Mouse (Mus musculus) thymus, adult 2 months (tissue): ENCODE measurements around the gene Acadvl. TPM values are rescaled to one million over a fixed set of nuclear protein-coding genes. Genes with fewer than 3 reads are reported as not detected.

ENCODE experiments used
- DNase-seq: peaks from one replicate; pipeline ENCODE4 v3.0.0; 2021
- H3K27ac ChIP-seq: fragments of 200-500 bp; 2 replicates; pipeline ENCODE4 v1.5.1; 2012; ENCODE audit warnings: low read length, control low read depth; ENCODE audit not compliant: control insufficient read depth, insufficient read depth
- H3K27me3 ChIP-seq: fragments of 200-500 bp; 2 replicates; pipeline ENCODE4 v1.6.1; 2012; ENCODE audit warnings: mild to moderate bottlenecking, low read length, moderate library complexity, mixed read lengths; ENCODE audit not compliant: control insufficient read depth, insufficient read depth
- H3K36me3 ChIP-seq: fragments of 200-500 bp; 2 replicates; pipeline ENCODE4 v1.6.1; 2012; ENCODE audit warnings: mild to moderate bottlenecking, low read length, moderate library complexity; ENCODE audit not compliant: control insufficient read depth, insufficient read depth
- H3K4me1 ChIP-seq: fragments of 200-500 bp; replicated peaks from 2 replicates; pipeline ENCODE4 v1.6.1; 2012; ENCODE audit warnings: low read length; ENCODE audit not compliant: control insufficient read depth, insufficient read depth
- H3K4me3 ChIP-seq: fragments of 200-500 bp; 2 replicates; pipeline ENCODE4 v1.5.1; 2012; ENCODE audit warnings: mild to moderate bottlenecking, low read length, control low read depth, moderate library complexity; ENCODE audit not compliant: control insufficient read depth, insufficient read depth
- CTCF ChIP-seq: fragments of 200-500 bp; IDR thresholded peaks from 2 replicates; pipeline ENCODE4 v1.5.1; 2012; ENCODE audit warnings: mild to moderate bottlenecking, control low read depth, low read length, moderate library complexity, borderline replicate concordance; ENCODE audit not compliant: control insufficient read depth, poor library complexity, insufficient read depth; ENCODE audit errors: extremely low read depth
- POLR2A ChIP-seq: fragments of 200-500 bp; IDR thresholded peaks from 2 replicates; pipeline ENCODE4 v1.6.1; 2012; ENCODE audit warnings: mild to moderate bottlenecking, low read length, control low read depth, moderate library complexity; ENCODE audit not compliant: control insufficient read depth, poor library complexity, insufficient read depth; ENCODE audit errors: extremely low read depth
- WGBS: fragments of 180-500 bp; shearing (Covaris S2); methylation state at CpG from one replicate; pipeline ENCODE4 v1.1.7; 2018; 5-methylcytosine and 5-hydroxymethylcytosine counted together
- polyA plus RNA-seq: library from polyadenylated mRNA; depleted of rRNA; stranded (reverse); fragments of >200 nt; gene quantifications from 2 replicates; pipeline ENCODE4 v1.2.3, GENCODE M21; 2012

Gene Acadvl
- polyA plus RNA-seq, 1 experiment, result 110 TPM

DNA sequence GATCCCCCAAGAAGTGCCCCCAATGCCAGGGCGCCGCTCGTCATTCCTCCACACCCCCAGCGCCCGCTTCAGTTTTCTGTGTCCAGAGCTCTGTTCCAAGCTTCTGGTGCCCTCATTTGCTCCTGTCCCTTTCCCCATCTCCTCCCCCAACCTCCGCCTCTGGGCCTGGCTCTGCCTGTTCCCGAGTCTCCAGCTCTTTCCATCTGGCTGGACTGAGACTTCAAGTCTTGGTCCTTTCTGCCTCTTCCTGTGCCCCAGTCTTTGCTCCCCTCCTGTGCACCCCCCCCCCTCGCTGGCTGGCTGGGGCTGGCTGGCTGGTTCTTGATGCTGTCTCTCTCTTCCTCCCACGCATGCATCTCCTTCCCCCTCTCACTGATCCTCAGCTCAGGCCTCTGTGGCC lies 12.2 kb upstream of the Acadvl start:
- DNase-seq, result no peak
- WGBS, result 91% methylated on average over 9 of the region's 9 CpGs
- Histone ChIP-seq H3K27me3 (no peaks in the 10 kb centered on the region), H3K4me3 (no peak overlapping the region), H3K27ac (no peak overlapping the region), H3K36me3 (peaks cover 19% of the 10 kb centered on the region), H3K4me1 (peaks cover 42% of the 10 kb centered on the region)
- TF ChIP-seq CTCF, result no peak
- no peak for TF ChIP-seq POLR2A

DNA sequence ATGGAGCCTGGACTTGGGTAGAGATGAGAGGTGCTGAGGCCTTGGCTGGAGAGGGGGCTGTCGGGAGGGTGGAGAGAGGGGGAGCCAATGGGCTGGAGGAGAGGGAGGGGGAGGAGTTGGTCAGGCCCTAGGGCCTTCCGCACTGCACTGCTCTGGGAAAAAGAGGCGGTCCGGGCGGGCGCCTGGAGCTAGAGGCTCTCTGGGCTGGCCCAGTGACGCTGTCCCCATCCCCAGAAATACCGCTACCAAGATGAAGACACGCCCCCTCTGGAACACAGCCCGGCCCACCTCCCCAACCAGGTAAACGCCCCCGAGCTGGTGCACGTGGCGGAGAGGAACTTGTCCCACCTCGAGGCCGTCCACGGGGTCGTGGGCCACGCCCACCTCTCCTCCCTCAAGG lies 11.5 kb upstream of the Acadvl start:
- no peaks in the 10 kb centered on the region for H3K27me3 ChIP-seq
- H3K4me3 ChIP-seq, result no peak overlapping the region
- WGBS, result 86% methylated on average over 19 of the region's 19 CpGs
- DNase-seq, result no peak
- H3K36me3 ChIP-seq, result peaks cover 12% of the 10 kb centered on the region
- peaks cover 44% of the 10 kb centered on the region for H3K4me1 ChIP-seq
- TF ChIP-seq CTCF (no peak), POLR2A (no peak)
- no peak overlapping the region for H3K27ac ChIP-seq

DNA sequence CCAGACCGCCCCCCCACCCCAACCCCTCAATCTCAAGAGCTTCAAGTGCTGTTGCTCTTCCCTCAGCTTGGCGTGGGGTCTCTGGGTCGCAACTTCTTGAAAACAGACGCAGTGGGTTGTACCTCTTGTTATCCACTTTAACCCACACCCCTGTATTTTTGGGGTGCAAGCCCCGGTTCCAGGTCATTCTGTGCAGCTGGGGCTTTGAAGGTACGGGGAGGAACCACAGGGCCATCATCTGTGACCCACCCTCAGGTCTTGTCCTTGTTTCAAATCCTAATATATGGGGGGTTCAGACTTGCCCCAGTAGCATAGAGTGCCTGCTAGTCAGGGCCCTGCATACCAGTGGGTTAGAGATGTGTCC lies 8.9 kb upstream of the Acadvl start:
- Histone ChIP-seq H3K4me3 (no peak overlapping the region), H3K4me1 (peaks cover 55% of the 10 kb centered on the region), H3K27ac (no peak overlapping the region), H3K27me3 (no peaks in the 10 kb centered on the region), H3K36me3 (no peaks in the 10 kb centered on the region)
- WGBS, result 70% methylated on average over 6 of the region's 6 CpGs
- no peak for DNase-seq
- TF ChIP-seq CTCF, result no peak

DNA sequence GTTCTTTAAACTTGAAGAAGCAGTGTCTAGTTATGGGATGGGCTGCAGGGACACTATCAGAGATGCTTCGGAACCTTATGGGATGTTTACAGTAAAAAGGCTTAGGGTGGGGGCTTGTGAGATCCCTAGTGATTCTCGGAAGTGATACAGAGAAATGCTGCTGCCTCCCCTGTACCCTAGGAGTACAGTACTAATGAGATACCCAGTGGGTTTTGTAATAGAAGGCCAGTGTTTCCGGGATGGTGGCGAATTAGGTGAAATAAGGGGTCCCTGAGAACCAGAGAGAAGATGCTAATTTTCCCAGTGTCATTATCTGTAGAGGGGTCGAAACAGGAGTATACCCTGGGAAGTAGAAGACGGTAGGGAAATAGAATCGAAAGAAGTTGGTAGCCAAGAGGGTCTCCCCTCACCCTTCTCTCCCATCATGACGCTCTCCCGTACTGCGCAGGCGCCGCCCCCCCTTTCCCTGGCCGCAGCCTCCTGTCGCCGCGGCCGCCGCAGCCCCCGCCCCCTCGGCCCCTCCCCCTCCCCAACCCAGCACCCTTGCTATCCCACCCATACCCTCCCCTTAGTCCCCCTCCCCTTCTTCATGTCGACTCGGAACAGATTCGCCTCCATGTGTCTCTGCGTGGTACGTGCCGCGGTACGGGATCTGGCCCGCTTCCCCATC lies 8.4 kb upstream of the Acadvl start:
- no peaks in the 10 kb centered on the region for H3K36me3 ChIP-seq
- TF ChIP-seq CTCF, result no peak
- no peak for TF ChIP-seq POLR2A
- no peak for DNase-seq
- no peak overlapping the region for H3K27ac ChIP-seq
- no peak overlapping the region for H3K4me3 ChIP-seq
- WGBS, result 73% methylated on average over 29 of the region's 29 CpGs
- no peaks in the 10 kb centered on the region for H3K27me3 ChIP-seq
- H3K4me1 ChIP-seq, result peaks cover 53% of the 10 kb centered on the region

DNA sequence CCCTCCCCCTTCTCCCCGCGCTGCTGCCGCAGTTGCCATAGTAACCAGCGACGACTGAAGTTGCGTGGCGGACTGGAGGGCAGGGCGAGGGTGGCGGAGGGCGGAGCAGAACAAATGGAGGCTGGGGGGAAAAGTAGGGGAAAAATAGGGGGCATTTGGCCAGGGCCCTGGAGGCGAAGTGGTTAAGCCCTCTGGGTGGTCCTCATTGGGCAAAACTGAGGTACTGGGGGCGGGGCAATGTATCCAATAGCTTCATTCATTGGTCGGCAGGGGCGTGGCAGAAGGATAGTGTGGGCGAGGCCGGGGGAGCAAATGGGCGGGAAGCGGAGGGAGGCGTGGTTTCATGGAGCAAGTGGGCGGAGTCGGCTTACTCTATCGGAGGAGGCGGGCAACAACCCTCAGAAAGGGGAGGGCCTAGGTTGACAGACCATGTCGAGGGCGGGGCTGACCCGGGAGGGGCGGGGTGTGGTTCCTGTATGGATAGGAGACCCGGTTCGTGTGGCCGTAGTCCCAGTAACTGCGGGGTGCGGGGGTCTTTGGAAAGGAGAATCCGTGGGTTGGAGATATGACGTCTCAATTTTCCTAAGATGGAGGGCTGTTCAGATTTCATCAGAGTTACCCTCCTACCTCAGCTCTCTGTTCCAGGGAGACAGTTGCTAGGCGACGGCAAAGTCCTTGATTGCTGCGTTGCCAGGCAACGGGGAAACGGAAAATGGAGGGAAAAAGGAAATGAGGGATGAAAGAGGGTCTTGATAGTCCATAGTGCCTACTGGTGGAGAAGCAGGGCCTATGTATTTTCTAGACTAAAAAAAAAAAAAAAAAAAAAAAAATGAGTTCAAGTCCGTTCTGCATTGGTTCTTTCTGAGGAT lies 6.3 kb upstream of the Acadvl start:
- DNase-seq, result peak; percentile 89
- 7% methylated on average over 40 of the region's 40 CpGs for WGBS
- Histone ChIP-seq H3K27ac (no peak overlapping the region), H3K4me1 (peaks cover 46% of the 10 kb centered on the region), H3K4me3 (peak overlapping the region; percentile 42), H3K27me3 (no peaks in the 10 kb centered on the region), H3K36me3 (no peaks in the 10 kb centered on the region)
- TF ChIP-seq POLR2A (no peak; the same call in 1 of the 2 replicates), CTCF (no peak)

DNA sequence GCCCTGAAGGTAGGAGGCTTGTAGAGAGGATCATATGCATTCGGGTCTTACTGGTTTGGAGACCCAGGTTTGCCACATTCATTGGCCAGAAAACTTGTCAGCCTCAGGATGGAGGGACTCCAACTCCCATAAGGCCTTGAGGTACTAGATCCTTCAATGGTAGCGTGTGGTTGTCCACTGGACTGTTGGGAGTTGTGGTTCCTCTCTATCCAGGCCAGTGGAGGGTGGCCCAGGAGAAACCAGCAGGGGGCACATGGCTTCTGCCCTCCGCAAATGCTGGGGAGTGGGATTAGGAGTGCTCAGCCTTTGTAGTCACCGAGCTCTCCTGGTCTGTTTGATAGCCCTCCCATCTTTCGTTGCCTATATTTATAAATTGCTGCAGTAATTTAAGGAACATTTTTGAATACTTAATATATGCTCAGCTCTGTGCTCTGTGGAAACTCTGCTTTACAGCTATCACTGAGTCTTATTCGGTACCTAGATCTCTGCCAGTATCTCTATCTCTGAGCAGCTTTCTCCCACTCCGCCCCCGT lies 5.6 kb upstream of the Acadvl start:
- WGBS, result 1% methylated on average over 8 of the region's 8 CpGs
- no peaks in the 10 kb centered on the region for H3K36me3 ChIP-seq
- TF ChIP-seq CTCF, result peak; percentile 62; the same call in 1 of the 2 replicates
- TF ChIP-seq POLR2A, result no peak
- peak overlapping the region; percentile 84 for H3K27ac ChIP-seq
- peak; percentile 71 for DNase-seq
- H3K27me3 ChIP-seq, result no peaks in the 10 kb centered on the region
- peaks cover 46% of the 10 kb centered on the region for H3K4me1 ChIP-seq
- peak overlapping the region; percentile 42 for H3K4me3 ChIP-seq

DNA sequence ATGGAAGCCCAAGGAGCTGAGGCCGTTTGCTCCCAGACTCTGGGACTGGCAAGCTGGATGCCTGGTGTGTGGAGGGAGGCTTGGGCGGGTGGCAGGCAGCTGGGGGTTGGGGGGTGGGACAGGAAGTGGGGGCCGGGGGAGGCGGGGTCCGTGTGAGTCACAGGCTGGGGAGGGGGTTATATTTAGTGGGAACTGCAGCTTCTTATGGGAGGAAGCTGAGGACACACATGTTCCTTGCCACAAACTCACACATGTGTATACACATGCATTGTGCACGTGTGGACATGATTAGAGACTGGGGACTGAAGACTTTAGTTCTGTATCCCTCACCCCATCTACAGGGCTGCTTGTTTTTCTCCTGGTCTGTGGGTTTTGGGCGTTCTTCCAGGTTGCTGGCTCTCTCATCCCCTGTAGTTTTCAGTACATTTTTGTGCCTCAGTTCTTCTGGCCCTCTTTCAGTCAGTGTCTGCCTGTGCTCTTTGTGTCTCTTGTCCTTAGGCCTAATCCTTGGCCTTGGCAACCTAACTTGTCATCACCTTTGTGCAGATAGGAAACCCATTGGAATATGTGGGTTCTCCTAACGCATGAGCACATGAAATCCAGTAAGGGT lies 4.9 kb upstream of the Acadvl start:
- Histone ChIP-seq H3K27ac (peak overlapping the region; percentile 84), H3K36me3 (no peaks in the 10 kb centered on the region), H3K4me1 (peaks cover 46% of the 10 kb centered on the region), H3K27me3 (no peaks in the 10 kb centered on the region), H3K4me3 (peak overlapping the region; percentile 37)
- peak; percentile 64 for DNase-seq
- TF ChIP-seq CTCF (no peak), POLR2A (no peak; the same call in 1 of the 2 replicates)
- 8% methylated on average over 8 of the region's 8 CpGs for WGBS
